Mouse (Mus musculus) heart, adult 2 months (tissue): ENCODE data around the gene Hist1h2ad. TPM values are rescaled to one million over a fixed set of nuclear protein-coding genes. Genes with fewer than 3 reads are reported as not detected.
A peak's percentile ranks its signal among the peaks of the same experiment; 100 is the strongest.
"Not testable (repeated sequence)": the region's sequence is repeated elsewhere in the genome, so short reads cannot be mapped to it uniquely, and the experiment has no call there.

Experiments
- DNase-seq, 2 experiments: peaks; one replicate each; pipeline ENCODE4 v3.0.0; 2021
- H3K27ac ChIP-seq: fragments of 200-600 bp; 2 replicates; pipeline ENCODE4 v1.8.1; 2022
- H3K27me3 ChIP-seq: fragments of 200-500 bp; 2 replicates; pipeline ENCODE4 v1.6.1; 2012; ENCODE audit warnings: mild to moderate bottlenecking, low read length, inconsistent platforms, mixed read lengths; ENCODE audit not compliant: control insufficient read depth, insufficient read depth
- H3K36me3 ChIP-seq: fragments of 200-500 bp; 2 replicates; pipeline ENCODE4 v1.6.1; 2012; ENCODE audit warnings: low read length, inconsistent platforms; ENCODE audit not compliant: control insufficient read depth, insufficient read depth
- H3K4me1 ChIP-seq: fragments of 200-500 bp; 2 replicates; pipeline ENCODE4 v1.6.1; 2011; ENCODE audit warnings: low read length; ENCODE audit not compliant: control insufficient read depth, insufficient read depth
- H3K4me3 ChIP-seq: fragments of 200-600 bp; 2 replicates; pipeline ENCODE4 v1.8.1; 2022
- H3K79me2 ChIP-seq: fragments of 200-500 bp; replicated peaks from 2 replicates; pipeline ENCODE4 v1.6.1; 2012; ENCODE audit warnings: mild to moderate bottlenecking, inconsistent platforms, low read length, moderate library complexity, mixed read lengths; ENCODE audit not compliant: control insufficient read depth, insufficient read depth
- H3K9ac ChIP-seq: fragments of 200-500 bp; 2 replicates; pipeline ENCODE4 v1.6.1; 2012; ENCODE audit warnings: low read depth, mild to moderate bottlenecking, control low read depth, inconsistent platforms, low read length, mixed read lengths
- CTCF ChIP-seq: fragments of 200-600 bp; IDR thresholded peaks from 2 replicates; pipeline ENCODE4 v1.8.1; 2022; ENCODE audit warnings: antibody characterized with exemption, mild to moderate bottlenecking, moderate library complexity
- EP300 ChIP-seq: fragments of 200-500 bp; IDR thresholded peaks from 2 replicates; pipeline ENCODE4 v1.6.1; 2011; ENCODE audit warnings: low read depth, low read length, control low read depth; ENCODE audit not compliant: insufficient read depth
- POLR2A ChIP-seq: fragments of 200-500 bp; IDR thresholded peaks from 2 replicates; pipeline ENCODE4 v1.6.1; 2011; ENCODE audit warnings: mild to moderate bottlenecking, low read depth, low read length, control low read depth; ENCODE audit not compliant: insufficient read depth
- WGBS: fragments of 180-500 bp; shearing (Covaris S2); methylation state at CpG from one replicate; pipeline ENCODE4 v1.1.7; 2018; 5-methylcytosine and 5-hydroxymethylcytosine counted together
- intact Hi-C: fragments of 180-260 bp; cut with DNase I; formaldehyde crosslinking; loops from one replicate; pipeline ENCODE4 v1.15.1; 2025
- microRNA-seq, 2 experiments: library from miRNA; unstranded; fragments of <30 nt; microRNA quantifications; one replicate each; pipeline ENCODE4 v1.2.0; 2021
- polyA plus RNA-seq: library from polyadenylated mRNA; depleted of rRNA; stranded (reverse); fragments of >200 nt; gene quantifications from 2 replicates; pipeline ENCODE4 v1.2.3, GENCODE M21; 2012; rRNA removed
- total RNA-seq, 2 experiments: library from RNA; stranded (reverse); gene quantifications; 2 replicates each; pipeline ENCODE4 v1.2.3; 2021

The Hist1h2ad gene
- total and polyA plus RNA-seq, 3 experiments = 0.61 to 2.8 (median 1.4) TPM

DNA sequence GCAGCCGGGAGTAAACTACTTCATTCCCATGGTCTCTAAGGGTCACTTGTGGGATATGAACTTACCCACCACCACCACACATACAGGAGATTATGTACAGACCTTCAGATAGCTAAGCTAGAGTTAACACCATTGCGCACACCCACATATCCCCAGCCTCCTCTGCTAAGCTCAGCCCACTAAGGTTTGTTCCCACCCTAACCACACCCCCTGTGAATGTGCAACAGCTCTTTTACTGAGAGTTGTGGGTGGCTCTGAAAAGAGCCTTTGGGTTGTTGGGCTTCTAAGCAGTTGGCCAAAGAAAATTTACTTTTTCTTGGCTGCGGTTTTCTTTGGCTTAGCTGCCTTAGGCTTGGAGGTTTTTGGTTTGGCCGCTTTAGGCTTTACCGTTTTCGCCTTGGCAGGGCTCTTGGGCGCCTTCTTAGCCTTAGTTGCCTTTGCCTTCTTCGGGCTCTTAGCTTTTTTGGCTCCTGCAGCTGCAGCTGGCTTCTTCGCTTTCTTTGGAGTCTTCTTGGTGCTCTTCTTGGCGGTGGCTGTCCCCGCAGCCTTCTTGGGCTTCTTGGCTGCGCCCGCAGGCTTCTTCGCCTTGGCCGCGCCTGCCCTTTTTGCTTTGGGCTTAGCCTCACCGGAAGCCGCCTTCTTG, 47.5 kb downstream of the Hist1h2ad start:
- Histone ChIP-seq H3K27me3 (no peaks in the 10 kb centered on the region), H3K4me1 (peaks cover 3% of the 10 kb centered on the region), H3K36me3 (peaks cover 3% of the 10 kb centered on the region; the same call in 1 of the 2 replicates), H3K9ac (peak overlapping the region; percentile 78), H3K27ac (peak overlapping the region; percentile 97), H3K4me3 (peak overlapping the region; percentile 77), H3K79me2 (0 out of 2 replicates have a peak, but pooled peaks cover 1% of the 10 kb centered on the region)
- DNase-seq = peak; percentile 68 to 84
- WGBS = under 1% methylated on average over 18 of the region's 18 CpGs
- intact Hi-C loops = loop anchor here (1.0 to 10.0 kb wide), 7 partner anchors 35 to 1797 kb away; partner anchors contain the start of genes Hist1h2ac, Hist1h2af, Hist1h2ag and Hist1h2bb
- TF ChIP-seq POLR2A (peak; percentile 71), EP300 (no peak), CTCF (no peak)

DNA sequence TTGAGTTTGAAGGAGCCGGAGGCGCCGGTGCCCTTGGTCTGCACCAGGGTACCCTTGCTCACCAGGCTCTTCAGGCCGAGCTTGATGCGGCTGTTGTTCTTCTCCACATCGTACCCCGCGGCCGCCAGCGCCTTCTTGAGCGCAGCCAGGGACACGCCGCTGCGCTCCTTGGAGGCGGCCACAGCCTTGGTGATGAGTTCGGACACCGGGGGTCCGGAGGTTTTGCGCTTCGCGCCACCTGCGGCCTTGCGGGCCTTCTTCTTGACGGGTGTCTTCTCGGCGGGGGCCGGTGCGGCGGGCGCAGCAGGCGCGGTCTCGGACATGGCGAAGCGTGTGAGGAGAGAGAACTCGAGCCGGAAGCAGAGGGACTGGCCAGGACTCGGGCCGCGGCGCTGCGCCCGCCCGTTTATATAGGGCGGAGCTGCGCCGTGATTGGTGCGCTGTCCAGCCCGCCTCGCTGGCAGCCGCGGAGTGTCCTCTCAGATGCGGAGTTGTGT, 48.0 kb downstream of the Hist1h2ad start, which contains the start of gene Hist1h1e:
Hist1h1e (minus strand) TSS at position 384 of the 497 bp plus-strand sequence.
- H3K27ac ChIP-seq = peak within 1 kb of the TSS; percentile 97
- DNase-seq = peak; percentile 94
- not testable (repeated sequence) for H3K36me3 ChIP-seq, H3K27me3 ChIP-seq, H3K4me1 ChIP-seq, H3K79me2 ChIP-seq
- peak; percentile 97 for TF ChIP-seq POLR2A
- peak; percentile 65; the same call in 1 of the 2 replicates for TF ChIP-seq EP300
- H3K4me3 ChIP-seq = peak within 1 kb of the TSS; percentile 77
- intact Hi-C loops = loop anchor here (1.0 to 10.0 kb wide), 6 partner anchors 61 to 1797 kb away; partner anchors contain the start of genes Hist1h2ac, Hist1h2af, Hist1h2ag and Hist1h2bb
- whole genome bisulfite sequencing = under 1% methylated on average over 53 of the region's 53 CpGs
- H3K9ac ChIP-seq = peak within 1 kb of the TSS; percentile 78

DNA sequence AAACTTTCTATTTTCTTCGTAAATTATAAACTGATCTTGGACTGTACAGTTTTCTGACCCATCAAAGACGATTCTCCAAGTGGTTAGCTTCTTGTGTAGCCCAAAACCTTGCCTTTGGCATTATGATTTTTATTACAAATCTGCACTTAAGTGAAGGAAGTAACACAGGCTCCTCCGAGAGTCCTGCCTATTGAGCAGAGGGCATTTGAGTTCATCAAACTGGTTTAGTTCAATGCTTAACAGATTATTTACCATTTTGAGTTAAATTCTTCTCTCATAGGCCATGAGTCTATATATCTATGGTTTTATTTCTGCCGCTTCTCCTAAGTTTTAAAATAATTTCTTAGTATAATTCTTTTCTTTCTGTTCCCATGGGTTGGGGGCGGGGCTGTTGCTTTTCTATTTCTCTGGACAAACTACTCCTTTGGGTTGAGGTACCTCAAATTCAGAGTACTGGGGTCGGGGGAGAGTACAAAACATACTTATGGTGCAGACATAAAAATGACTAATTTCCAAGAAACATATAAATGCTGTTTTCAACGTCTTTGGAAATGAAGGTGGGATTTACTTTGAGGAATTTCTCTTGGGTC, 48.8 kb downstream of the Hist1h2ad start:
- DNase-seq = no peak
- peaks cover 3% of the 10 kb centered on the region for H3K4me1 ChIP-seq
- peaks cover 3% of the 10 kb centered on the region; the same call in 1 of the 2 replicates for H3K36me3 ChIP-seq
- TF ChIP-seq POLR2A (no peak), EP300 (no peak), CTCF (no peak)
- no peaks in the 10 kb centered on the region for H3K27me3 ChIP-seq
- H3K27ac ChIP-seq = peak overlapping the region; percentile 97
- H3K4me3 ChIP-seq = peak overlapping the region; percentile 77
- intact Hi-C loops = loop anchor here (1.0 to 10.0 kb wide), 6 partner anchors 60 to 1798 kb away; partner anchors contain the start of genes Hist1h2ac, Hist1h2af, Hist1h2ag and Hist1h2bb
- 0 out of 2 replicates have a peak, but pooled peaks cover 1% of the 10 kb centered on the region for H3K79me2 ChIP-seq
- WGBS = 23% methylated on average over 7 of the region's 7 CpGs
- peak overlapping the region; percentile 59; the same call in 1 of the 2 replicates for H3K9ac ChIP-seq

Small RNAs within 50 kb of the gene (microRNA-seq; reads per million reads assigned to microRNA genes)
- gene Gm44297 (0 reads per million in 2 experiments), gene Gm44359 (0 reads per million in 2 experiments), gene Gm44394 (0 reads per million in 2 experiments)

Other genes with a start within 250 kb of the Hist1h2ad start
Only the 30 nearest of the 35 such genes appear.
- gene Abt1, start 150.5 kb upstream of the Hist1h2ad start, total RNA-seq = 1 to 10 TPM; 3.9 to 5.1 TPM
- gene Abt1, start 150.5 kb upstream of the Hist1h2ad start, polyA plus RNA-seq = 2.4 and 3.1 TPM in 2 replicates
- not detected for gene Btn1a1, start 108.5 kb upstream of the Hist1h2ad start, total RNA-seq
- gene Btn1a1, start 108.5 kb upstream of the Hist1h2ad start, polyA plus RNA-seq = 0.20 TPM in 1 of 2 replicates, not detected in the other
- gene Btn2a2, start 85.5 kb upstream of the Hist1h2ad start, total RNA-seq = not detected
- not detected in 2 replicates for gene Btn2a2, start 85.5 kb upstream of the Hist1h2ad start, polyA plus RNA-seq
- gene Hist1h4h, start 43.3 kb upstream of the Hist1h2ad start, total RNA-seq = 100 to 1,000 TPM; 212 to 239 TPM
- gene Hist1h4h, start 43.3 kb upstream of the Hist1h2ad start, polyA plus RNA-seq = 53.1 and 61.9 TPM in 2 replicates
- 1 to 10 TPM; 4.4 to 9.8 TPM for gene Hist1h2af, start 40.5 kb upstream of the Hist1h2ad start, total RNA-seq
- gene Hist1h2af, start 40.5 kb upstream of the Hist1h2ad start, polyA plus RNA-seq = 1.9 and 2.0 TPM in 2 replicates
- 1 to 10 TPM in 1 of 2 experiments, under 1 TPM in 1; 0.94 to 2.1 TPM for gene Hist1h3g, start 39.0 kb upstream of the Hist1h2ad start, total RNA-seq
- gene Hist1h3g, start 39.0 kb upstream of the Hist1h2ad start, polyA plus RNA-seq = 0.80 and 1.8 TPM in 2 replicates
- gene Hist1h2bh, start 31.0 kb upstream of the Hist1h2ad start, total RNA-seq = 1 to 10 TPM; 1.1 to 1.2 TPM
- gene Hist1h2bh, start 31.0 kb upstream of the Hist1h2ad start, polyA plus RNA-seq = 0.29 and 0.61 TPM in 2 replicates
- gene Hist1h3f, start 30.3 kb upstream of the Hist1h2ad start, total RNA-seq = 1 to 10 TPM; 5.1 to 5.5 TPM
- gene Hist1h3f, start 30.3 kb upstream of the Hist1h2ad start, polyA plus RNA-seq = 0.94 and 1.1 TPM in 2 replicates
- 10 to 100 TPM; 14.7 to 19.6 TPM for gene Hist1h4f, start 22.7 kb upstream of the Hist1h2ad start, total RNA-seq
- 0.88 TPM in 1 of 2 replicates, not detected in the other for gene Hist1h4f, start 22.7 kb upstream of the Hist1h2ad start, polyA plus RNA-seq
- gene Hist1h1d, start 21.1 kb upstream of the Hist1h2ad start, total RNA-seq = under 1 TPM; 0.86 to 0.91 TPM
- gene Hist1h1d, start 21.1 kb upstream of the Hist1h2ad start, polyA plus RNA-seq = 0.04 and 0.09 TPM in 2 replicates
- 10 to 100 TPM; 14.0 to 14.6 TPM for gene Hist1h3e, start 12.0 kb upstream of the Hist1h2ad start, total RNA-seq
- gene Hist1h3e, start 12.0 kb upstream of the Hist1h2ad start, polyA plus RNA-seq = 1.8 and 2.0 TPM in 2 replicates
- gene Hist1h2ae, start 3.2 kb upstream of the Hist1h2ad start, total RNA-seq = 1 to 10 TPM; 1.8 to 2.8 TPM
- 0.49 and 0.50 TPM in 2 replicates for gene Hist1h2ae, start 3.2 kb upstream of the Hist1h2ad start, polyA plus RNA-seq
- 10 to 100 TPM; 16.4 to 19.5 TPM for gene Hist1h2bg, start 3.0 kb upstream of the Hist1h2ad start, total RNA-seq
- 3.3 TPM in 2 replicates for gene Hist1h2bg, start 3.0 kb upstream of the Hist1h2ad start, polyA plus RNA-seq
- 1 to 10 TPM; 5.2 to 8.4 TPM for gene Hist1h2bf, start 185 bp upstream of the Hist1h2ad start, total RNA-seq
- gene Hist1h2bf, start 185 bp upstream of the Hist1h2ad start, polyA plus RNA-seq = 1.00 TPM in 1 of 2 replicates, not detected in the other
- gene Hist1h3d, start 1.4 kb downstream of the Hist1h2ad start, total RNA-seq = 1 to 10 TPM; 1.5 to 2.3 TPM
- 1.1 and 1.6 TPM in 2 replicates for gene Hist1h3d, start 1.4 kb downstream of the Hist1h2ad start, polyA plus RNA-seq
- gene Hist1h4d, start 7.2 kb downstream of the Hist1h2ad start, total RNA-seq = 10 to 100 TPM; 47.3 to 51.7 TPM
- gene Hist1h4d, start 7.2 kb downstream of the Hist1h2ad start, polyA plus RNA-seq = 1.7 and 2.5 TPM in 2 replicates
- 1 to 10 TPM; 8.8 to 9.8 TPM for gene Hist1h2be, start 46.7 kb downstream of the Hist1h2ad start, total RNA-seq
- gene Hist1h2be, start 46.7 kb downstream of the Hist1h2ad start, polyA plus RNA-seq = 2.4 and 4.9 TPM in 2 replicates
- gene Hist1h1e, start 48.2 kb downstream of the Hist1h2ad start, total RNA-seq = 10 to 100 TPM; 20.4 to 28.8 TPM
- gene Hist1h1e, start 48.2 kb downstream of the Hist1h2ad start, polyA plus RNA-seq = 1.3 and 3.2 TPM in 2 replicates
- 1 to 10 TPM; 1.3 to 1.6 TPM for gene Hist1h2ac, start 109.6 kb downstream of the Hist1h2ad start, total RNA-seq
- gene Hist1h2ac, start 109.6 kb downstream of the Hist1h2ad start, polyA plus RNA-seq = 0.57 and 0.76 TPM in 2 replicates
- 10 to 100 TPM; 73.4 to 78.7 TPM for gene Hist1h2bc, start 109.8 kb downstream of the Hist1h2ad start, total RNA-seq
- gene Hist1h2bc, start 109.8 kb downstream of the Hist1h2ad start, polyA plus RNA-seq = 119 and 135 TPM in 2 replicates
- gene Hist1h1t, start 121.4 kb downstream of the Hist1h2ad start, total RNA-seq = not detected
- not detected in 2 replicates for gene Hist1h1t, start 121.4 kb downstream of the Hist1h2ad start, polyA plus RNA-seq
- 10 to 100 TPM; 42.3 to 45.8 TPM for gene Hist1h4c, start 124.1 kb downstream of the Hist1h2ad start, total RNA-seq
- 1.5 and 3.2 TPM in 2 replicates for gene Hist1h4c, start 124.1 kb downstream of the Hist1h2ad start, polyA plus RNA-seq
- gene Hfe, start 136.5 kb downstream of the Hist1h2ad start, total RNA-seq = 10 to 100 TPM; 58.9 to 62.8 TPM
- 16.8 and 21.1 TPM in 2 replicates for gene Hfe, start 136.5 kb downstream of the Hist1h2ad start, polyA plus RNA-seq
- 100 to 1,000 TPM; 147 to 185 TPM for gene Hist1h1c, start 164.4 kb downstream of the Hist1h2ad start, total RNA-seq
- gene Hist1h1c, start 164.4 kb downstream of the Hist1h2ad start, polyA plus RNA-seq = 55.5 and 80.0 TPM in 2 replicates
- gene Hist1h3c, start 171.2 kb downstream of the Hist1h2ad start, total RNA-seq = 1 to 10 TPM in 1 of 2 experiments, not detected in 1; 2.5 TPM
- 0.64 TPM in 1 of 2 replicates, not detected in the other for gene Hist1h3c, start 171.2 kb downstream of the Hist1h2ad start, polyA plus RNA-seq
- 1 to 10 TPM; 3.2 to 4.9 TPM for gene Hist1h2bb, start 172.4 kb downstream of the Hist1h2ad start, total RNA-seq
- 0.47 and 0.76 TPM in 2 replicates for gene Hist1h2bb, start 172.4 kb downstream of the Hist1h2ad start, polyA plus RNA-seq
- gene Hist1h2ab, start 176.7 kb downstream of the Hist1h2ad start, total RNA-seq = 1 to 10 TPM; 4.4 to 6.7 TPM
- gene Hist1h2ab, start 176.7 kb downstream of the Hist1h2ad start, polyA plus RNA-seq = 0.51 TPM in 1 of 2 replicates, not detected in the other
- 1 to 10 TPM; 6.4 to 8.0 TPM for gene Hist1h3b, start 177.9 kb downstream of the Hist1h2ad start, total RNA-seq
- 1.7 TPM in 1 of 2 replicates, not detected in the other for gene Hist1h3b, start 177.9 kb downstream of the Hist1h2ad start, polyA plus RNA-seq
- gene Hist1h4b, start 182.6 kb downstream of the Hist1h2ad start, total RNA-seq = 10 to 100 TPM in 1 of 2 experiments, 1 to 10 TPM in 1; 4.9 to 11.3 TPM
- gene Hist1h4b, start 182.6 kb downstream of the Hist1h2ad start, polyA plus RNA-seq = 1.1 TPM in 1 of 2 replicates, not detected in the other
- 1 to 10 TPM; 6.2 to 7.2 TPM for gene Hist1h4a, start 186.8 kb downstream of the Hist1h2ad start, total RNA-seq
- 0.47 TPM in 1 of 2 replicates, not detected in the other for gene Hist1h4a, start 186.8 kb downstream of the Hist1h2ad start, polyA plus RNA-seq